Mouse (Mus musculus): ENCODE results near the gene Nptx1.

DNA sequence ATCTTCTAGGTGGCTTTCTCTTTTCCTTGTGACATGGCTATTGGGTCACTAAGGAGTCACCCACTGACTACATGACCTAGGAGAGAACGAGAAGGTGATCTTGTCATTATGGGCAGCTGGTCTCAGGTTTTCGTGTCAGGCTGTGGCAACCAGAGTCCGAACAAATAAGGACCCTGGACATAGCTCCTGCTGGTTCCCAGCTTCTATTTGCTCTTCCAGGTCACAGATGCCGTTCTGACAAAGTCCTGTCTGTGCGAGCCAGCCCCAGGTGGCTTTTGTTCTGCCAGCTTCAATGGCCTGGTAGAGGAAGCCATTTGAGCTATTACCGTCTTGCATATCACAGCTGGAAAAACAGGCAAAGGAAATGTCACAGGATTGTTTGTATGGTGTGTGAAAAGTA, 14.7 kb upstream of the Nptx1 start:
- TF ChIP-seq CTCF (IDR thresholded peaks at IDR 0.05; ENCODE audit: low read depth, low read length): no peak
- TF ChIP-seq POLR2A (IDR thresholded peaks at IDR 0.05; ENCODE audit: extremely low read depth, insufficient read depth, low read length): no peak
